Mouse (Mus musculus) MEL-GATA-1-ER (cell line): ENCODE measurements around the gene Hacd4.
A peak's percentile ranks its signal among the peaks of the same experiment; 100 is the strongest.
"Not testable (repeated sequence)": the region's sequence is repeated elsewhere in the genome, so short reads cannot be mapped to it uniquely, and the experiment has no call there.

Source experiments
- DNase-seq: peaks from one replicate; pipeline ENCODE4 v3.0.0-alpha.2; 2012; ENCODE audit warnings: low read depth; ENCODE audit errors: extremely low read depth

The Hacd4 gene

GRCm38 (mm10) chr4:88436593-88437165 lies 2.0 kb downstream of the Hacd4 start:
- no peak for DNase-seq

- DNase-seq, result no peak
Observed at GRCm38 (mm10) chr4:88432412-88433024, 6.2 kb downstream of the Hacd4 start.

GRCm38 (mm10) chr4:88427630-88428239 lies 11.0 kb downstream of the Hacd4 start:
- DNase-seq, result no peak

- no peak for DNase-seq
Observed at GRCm38 (mm10) chr4:88424563-88424962, 14.2 kb downstream of the Hacd4 start.

- DNase-seq, result no peak
Observed at GRCm38 (mm10) chr4:88419378-88419777, 19.4 kb downstream of the Hacd4 start.

GRCm38 (mm10) chr4:88415017-88415416 lies 23.7 kb downstream of the Hacd4 start:
- DNase-seq, result peak; percentile 5

GRCm38 (mm10) chr4:88412331-88412730 lies 26.4 kb downstream of the Hacd4 start:
- no peak for DNase-seq

- DNase-seq, result no peak
Observed at GRCm38 (mm10) chr4:88409279-88409678, 29.4 kb downstream of the Hacd4 start.

GRCm38 (mm10) chr4:88406887-88407696 lies 31.6 kb downstream of the Hacd4 start:
- peak; percentile 76 for DNase-seq

- DNase-seq, result no peak
Observed at GRCm38 (mm10) chr4:88402884-88403283, 35.8 kb downstream of the Hacd4 start.

GRCm38 (mm10) chr4:88400992-88401313 lies 37.8 kb downstream of the Hacd4 start:
- no peak for DNase-seq

- no peak for DNase-seq
Observed at GRCm38 (mm10) chr4:88400302-88400991, 38.3 kb downstream of the Hacd4 start.

GRCm38 (mm10) chr4:88396995-88397521 lies 41.7 kb downstream of the Hacd4 start:
- no peak for DNase-seq

GRCm38 (mm10) chr4:88395717-88396116 lies 43.0 kb downstream of the Hacd4 start:
- peak; percentile 77 for DNase-seq

- DNase-seq, result not testable (repeated sequence)
Observed at GRCm38 (mm10) chr4:88390596-88390995, 48.1 kb downstream of the Hacd4 start.

- DNase-seq, result no peak
Observed at GRCm38 (mm10) chr4:88390036-88390435, 48.7 kb downstream of the Hacd4 start.

- no peak for DNase-seq
Observed at GRCm38 (mm10) chr4:88372293-88373224, 66.2 kb downstream of the Hacd4 start.

GRCm38 (mm10) chr4:88370819-88371218 lies 67.9 kb downstream of the Hacd4 start:
- DNase-seq, result no peak

GRCm38 (mm10) chr4:88369951-88370350 lies 68.8 kb downstream of the Hacd4 start:
- no peak for DNase-seq

GRCm38 (mm10) chr4:88357431-88357830 lies 81.3 kb downstream of the Hacd4 start:
- no peak for DNase-seq
